Mouse (Mus musculus) left cerebral cortex, adult 11 months (tissue): ENCODE measurements around the gene Prps2.
"Not testable (repeated sequence)": the region's sequence is repeated elsewhere in the genome, so short reads cannot be mapped to it uniquely, and the experiment has no call there.

Source experiments
- DNase-seq: peaks from one replicate; pipeline ENCODE4 v3.0.0; 2022; ENCODE audit warnings: low spot score

Prps2 gene

DNA sequence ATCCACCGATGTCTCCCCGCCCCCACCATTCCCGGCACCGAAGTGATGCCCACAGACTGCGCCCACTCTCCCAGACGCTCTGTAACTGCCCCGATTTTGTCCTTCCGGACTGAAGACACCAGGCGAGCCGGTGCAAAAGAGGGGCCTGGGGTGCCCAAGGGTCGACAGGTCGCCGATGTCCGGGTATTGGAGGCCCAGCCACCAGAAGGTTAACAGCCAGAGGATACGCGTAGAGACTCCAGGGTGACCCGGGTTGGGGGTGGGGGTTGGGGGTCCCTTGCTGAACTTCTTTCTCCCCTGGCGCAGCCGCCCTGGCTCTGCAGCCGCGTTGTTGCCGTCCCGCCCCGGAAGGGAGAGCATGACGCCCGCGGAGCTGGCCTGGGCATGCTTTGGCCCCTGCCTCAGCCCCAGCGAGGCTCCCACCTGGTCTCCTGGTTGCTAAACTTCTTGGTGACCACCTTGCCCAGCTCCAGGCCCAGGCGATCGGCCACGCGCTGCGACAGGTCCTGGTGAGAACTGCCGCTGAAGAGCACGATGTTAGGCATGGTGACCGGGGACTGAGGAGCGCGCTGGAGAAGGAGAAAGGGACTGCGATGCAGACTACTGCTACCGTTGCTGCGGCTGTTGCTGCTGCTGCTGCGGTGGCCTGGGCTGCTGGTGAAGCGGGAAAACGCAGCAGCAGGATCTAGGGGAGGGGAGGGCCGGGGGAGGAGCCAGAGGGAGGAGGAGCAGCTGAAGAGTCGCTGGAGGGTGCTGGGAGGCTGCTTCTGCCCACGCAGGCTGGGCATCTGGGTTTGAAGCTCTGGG lies at the start of gene Prps2:
TSS of gene Prps2 (minus strand) at position 703 of the 807 bp plus-strand sequence.
- DNase-seq = peak; percentile 7

DNA sequence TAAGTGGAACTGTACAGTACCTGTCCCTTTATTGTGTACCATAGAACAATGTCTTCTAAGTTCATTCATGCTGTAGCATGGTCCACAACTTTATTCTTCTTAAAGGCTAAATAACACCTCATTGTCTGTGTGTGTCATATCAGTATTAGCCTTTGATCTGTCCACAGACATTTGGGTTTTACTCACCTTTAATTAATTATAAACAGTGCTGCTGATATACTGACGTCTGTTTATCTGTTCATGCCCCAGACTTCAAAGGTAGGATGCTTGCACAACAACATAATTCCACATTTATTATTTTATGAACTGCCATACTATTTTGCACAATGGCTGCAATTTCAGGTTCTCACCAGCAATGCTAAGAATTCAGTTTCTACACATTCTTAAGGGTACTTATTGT lies 35.1 kb upstream of the Prps2 start:
- DNase-seq = no peak

DNA sequence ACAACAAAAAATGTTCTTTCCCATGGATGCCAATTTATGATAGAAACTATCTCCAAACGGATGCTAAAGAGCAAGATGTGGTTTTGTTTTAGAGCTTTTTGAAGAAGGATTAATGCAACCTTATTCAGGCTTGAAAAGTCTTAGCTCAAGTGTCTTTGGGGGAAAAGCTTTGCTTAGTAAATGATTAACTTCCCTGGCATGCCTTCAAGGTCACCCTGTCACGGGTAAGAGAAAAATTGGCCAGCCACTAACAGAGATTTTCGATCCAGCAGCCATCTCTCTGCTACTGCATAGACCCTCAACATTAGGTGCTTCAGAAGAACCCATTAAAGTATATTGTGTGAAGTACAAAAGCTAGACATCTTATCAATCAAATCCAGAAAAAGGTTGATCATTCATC lies 12.4 kb upstream of the Prps2 start:
- DNase-seq = no peak

GRCm38 (mm10) chrX:167386647-167387046 lies 4.1 kb upstream of the Prps2 start:
- DNase-seq = no peak

DNA sequence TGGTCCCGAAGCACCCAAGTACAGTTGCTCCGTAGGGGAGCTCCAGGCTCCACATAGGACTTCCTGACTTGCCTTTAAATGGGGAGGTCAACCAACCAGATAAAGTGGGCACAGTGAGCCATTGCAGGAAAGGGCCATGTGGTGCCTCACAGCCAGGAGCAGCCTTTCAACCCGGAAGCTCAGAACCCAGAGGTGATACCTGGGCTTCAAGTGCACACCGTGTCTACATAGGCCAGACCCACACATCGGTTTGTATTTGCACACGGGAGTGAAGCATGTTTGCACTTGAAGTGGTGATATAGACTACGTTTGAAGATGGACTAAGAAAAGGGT lies 271 bp upstream of the Prps2 start:
- DNase-seq = no peak

DNA sequence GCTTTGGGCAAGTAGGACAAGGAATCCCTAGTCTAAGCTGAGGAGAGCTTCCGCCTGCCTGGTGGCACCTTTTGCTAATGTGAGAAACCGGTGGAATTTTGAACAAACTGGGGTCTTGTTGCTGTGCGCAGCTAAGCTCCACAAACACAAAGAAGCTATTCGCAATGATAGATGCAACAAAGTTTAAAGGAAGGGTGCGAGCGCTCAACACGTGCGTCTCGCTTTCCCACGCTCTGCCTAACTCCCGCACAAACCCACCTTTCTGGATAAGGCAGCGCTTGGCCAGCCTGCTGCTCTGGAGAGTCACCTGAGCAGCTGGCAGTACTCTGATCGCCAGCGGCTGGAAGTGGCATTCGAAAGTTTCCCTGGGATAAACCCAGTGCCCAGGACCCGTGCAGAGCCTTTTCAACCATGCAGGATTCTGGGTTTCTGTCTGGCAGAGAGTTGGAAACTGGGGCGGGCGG lies 934 bp downstream of the Prps2 start:
- DNase-seq = no peak

- DNase-seq = no peak
Measured at GRCm38 (mm10) chrX:167380073-167380472, 2.5 kb downstream of the Prps2 start.

GRCm38 (mm10) chrX:167361231-167361630 lies 21.3 kb downstream of the Prps2 start:
- DNase-seq = not testable (repeated sequence)

DNA sequence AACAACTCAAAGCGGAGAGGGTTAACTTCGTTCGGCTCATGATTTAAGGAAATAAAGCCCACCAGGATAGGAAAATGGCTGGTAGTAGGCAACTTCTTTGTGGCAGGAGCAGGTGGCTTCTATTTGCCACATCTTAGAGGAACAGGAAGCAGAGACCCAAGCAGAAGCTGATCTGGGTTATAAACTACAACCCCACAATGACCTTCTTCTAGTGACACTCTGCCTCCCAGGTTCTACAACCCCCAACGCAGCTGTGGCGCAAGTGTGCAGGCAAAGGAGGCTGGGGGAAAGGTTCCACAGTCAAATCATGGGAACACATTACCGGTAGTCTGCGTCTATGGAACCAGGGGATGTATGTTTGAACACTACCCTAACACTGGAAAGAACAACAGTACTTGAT lies 22.8 kb downstream of the Prps2 start:
- DNase-seq = no peak

- no peak for DNase-seq
Measured at GRCm38 (mm10) chrX:167357415-167357814, 25.1 kb downstream of the Prps2 start.

DNA sequence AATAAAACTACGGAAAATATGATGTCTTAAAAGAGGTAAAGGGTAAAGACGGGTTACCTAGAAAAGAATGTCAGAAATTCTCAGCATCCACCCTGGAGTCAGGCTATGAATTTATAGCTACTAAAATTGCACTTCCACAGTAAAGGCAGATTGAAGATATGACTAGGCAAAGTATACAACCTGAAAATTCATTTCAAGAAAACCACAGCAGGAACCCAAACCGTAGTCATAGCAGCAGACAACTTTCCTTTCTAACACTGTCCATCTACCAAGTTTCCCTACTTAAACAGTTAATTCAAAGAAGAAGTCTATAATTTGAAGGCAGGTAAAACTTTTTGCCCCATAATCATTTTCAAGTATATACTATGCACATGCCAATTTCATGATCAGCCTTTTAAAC lies 26.6 kb downstream of the Prps2 start:
- DNase-seq = no peak

DNA sequence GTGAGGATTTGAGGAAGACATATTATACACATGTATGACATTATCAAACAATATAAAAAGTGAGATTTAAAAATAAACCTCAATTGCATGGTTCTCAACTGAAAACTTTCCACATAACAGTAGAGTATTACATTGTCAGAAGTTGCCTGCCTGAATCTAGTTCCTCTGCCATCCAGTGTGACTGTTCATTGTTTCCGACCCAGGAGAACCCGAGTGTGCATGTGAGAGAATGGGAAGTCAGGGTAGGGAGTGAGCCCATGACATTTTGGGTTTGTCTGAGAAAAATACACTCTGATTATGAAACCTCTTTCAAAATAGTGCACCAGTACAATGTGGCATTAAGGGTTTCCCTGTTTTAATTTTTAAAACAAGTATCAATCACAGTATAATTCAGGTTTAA lies 28.9 kb downstream of the Prps2 start:
- no peak for DNase-seq

GRCm38 (mm10) chrX:167346440-167346839 lies 36.1 kb downstream of the Prps2 start:
- DNase-seq = no peak

DNA sequence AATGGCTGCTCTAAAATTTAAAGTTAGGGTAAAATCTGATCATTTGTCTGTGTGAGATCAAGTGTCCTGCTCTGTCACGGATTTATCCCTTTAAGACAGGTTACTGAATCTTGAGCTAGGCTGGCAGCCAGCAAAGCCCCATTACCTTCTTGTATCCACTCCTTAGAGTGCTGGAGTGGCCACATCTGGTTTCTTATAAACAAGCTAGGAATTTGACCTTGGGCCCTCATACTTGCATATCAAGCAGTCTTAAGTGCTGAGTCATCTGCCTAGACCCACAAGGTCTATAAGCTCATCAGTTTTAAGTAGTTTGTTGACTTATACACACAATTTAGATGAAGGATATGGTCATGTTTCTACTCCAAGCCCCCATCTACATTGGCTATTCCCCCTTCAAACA lies 38.2 kb downstream of the Prps2 start:
- no peak for DNase-seq

GRCm38 (mm10) chrX:167341811-167342210 lies 40.7 kb downstream of the Prps2 start:
- no peak for DNase-seq

DNA sequence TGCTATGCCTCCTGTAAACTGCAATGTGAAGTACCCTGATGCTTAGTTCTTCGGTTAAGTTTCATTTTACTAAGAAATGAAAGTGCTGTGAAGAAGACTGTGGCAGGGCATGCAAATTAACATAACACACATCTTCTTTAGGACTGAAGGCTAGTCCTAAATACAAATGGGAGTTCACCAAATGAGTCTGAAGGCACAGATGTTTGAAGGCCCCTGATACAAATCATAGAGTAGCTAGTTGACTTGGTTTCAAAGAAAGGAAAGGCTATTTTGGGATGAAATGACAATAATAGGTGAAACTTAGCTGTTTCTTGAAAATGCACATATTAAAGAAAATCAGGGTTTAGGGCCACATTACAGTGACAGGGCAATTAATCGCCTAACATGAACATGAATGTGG lies 42.4 kb downstream of the Prps2 start:
- no peak for DNase-seq

DNA sequence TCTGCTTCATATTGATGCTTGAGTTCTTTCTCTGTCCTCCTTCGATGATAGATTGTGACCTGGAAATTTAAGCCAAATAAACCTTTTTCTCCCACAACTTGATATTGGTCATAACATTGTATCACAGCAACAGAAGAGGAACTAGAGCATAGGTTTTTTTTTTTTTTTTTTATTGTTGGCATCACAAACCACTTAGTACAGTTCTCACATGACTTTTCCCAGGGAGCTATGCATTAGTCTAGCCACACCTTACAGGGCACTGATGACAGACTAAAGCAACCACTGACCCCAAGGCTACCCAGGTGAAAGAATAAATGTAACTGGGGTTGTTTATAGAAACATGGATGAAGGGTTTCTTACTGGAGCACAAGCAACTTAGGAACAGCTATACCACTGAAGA lies 44.6 kb downstream of the Prps2 start:
- DNase-seq = no peak

GRCm38 (mm10) chrX:167334571-167334970 lies 48.0 kb downstream of the Prps2 start:
- DNase-seq = no peak

DNA sequence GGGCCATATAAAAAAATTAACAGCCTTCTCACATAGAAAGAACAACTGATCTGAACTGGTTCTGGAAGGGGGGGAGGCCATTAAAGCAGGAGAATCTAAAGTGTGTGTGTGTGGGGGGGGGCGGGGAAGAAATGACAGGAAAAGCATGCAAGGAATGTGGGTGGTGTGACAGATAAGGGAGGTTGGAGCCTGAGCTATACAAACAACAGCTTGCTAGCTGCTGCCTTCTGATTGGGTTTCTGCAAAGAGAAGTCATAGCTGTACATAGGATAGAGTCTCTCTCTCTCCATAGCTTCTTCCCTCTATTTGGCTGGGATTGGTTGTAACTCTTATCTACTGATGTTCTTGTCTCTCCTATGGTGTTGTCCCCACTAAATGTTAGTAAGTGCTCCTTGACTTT lies 49.9 kb downstream of the Prps2 start:
- DNase-seq = no peak

DNA sequence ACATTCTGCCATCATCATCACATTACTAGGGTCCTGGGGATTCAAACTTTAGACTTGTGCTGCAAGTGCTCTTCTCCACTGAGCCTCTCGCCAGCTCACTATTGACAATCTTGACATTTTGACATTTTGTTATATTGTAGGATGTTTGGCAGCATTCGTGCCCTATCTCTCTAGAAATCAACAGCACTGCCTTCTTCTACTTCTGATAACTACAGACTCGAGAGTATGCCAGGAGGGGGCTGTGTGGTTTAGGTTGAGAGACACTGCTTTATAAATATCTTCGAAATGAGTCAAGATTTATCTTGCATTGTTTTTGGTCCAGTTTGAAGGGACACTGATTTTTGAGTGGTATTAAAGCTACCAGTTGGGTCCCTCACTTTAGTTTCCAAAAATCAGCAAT lies 51.6 kb downstream of the Prps2 start:
- DNase-seq = no peak

DNA sequence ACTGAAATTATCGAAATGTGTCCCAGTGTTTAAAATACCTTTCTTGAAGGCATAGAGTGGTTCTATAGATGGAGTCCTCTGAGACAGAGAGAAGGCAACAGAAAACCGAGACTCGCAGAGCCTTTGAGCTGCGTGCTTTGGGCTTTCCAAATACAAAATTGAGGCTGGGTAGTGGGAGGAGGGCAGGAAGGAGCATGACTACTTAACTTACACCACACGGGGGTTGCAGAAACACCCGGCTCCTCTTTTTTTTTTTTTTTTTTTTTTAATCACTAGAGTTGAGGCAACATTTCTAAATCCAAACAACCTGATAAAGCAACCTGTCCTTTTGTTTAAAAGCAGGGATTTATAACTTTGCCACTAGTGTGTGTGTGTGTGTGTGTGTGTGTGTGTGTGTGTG lies 52.1 kb downstream of the Prps2 start, which contains the start of gene Tlr7:
TSS of gene Tlr7 (minus strand) at position 160 of the 400 bp plus-strand sequence.
- DNase-seq = no peak

DNA sequence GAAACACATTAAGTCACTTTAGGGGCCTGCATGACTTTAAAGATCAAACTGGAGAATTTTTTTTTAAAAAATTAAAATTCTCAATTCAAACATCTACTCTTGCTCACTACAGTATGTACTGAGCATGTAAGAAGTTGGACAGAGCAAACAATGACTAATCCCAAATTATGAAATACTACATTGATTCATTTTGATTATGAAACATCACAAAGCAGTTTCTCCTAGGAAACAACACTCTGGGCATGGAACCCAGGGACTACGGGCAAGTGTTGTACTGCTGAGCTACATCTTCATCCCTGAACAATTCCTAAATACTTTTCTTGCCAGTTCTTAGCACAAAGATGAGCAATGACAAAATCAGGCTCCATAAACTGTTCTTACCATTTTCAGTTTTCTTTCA lies 52.9 kb downstream of the Prps2 start:
- no peak for DNase-seq

- DNase-seq = no peak
Measured at GRCm38 (mm10) chrX:167329098-167329497, 53.5 kb downstream of the Prps2 start.

GRCm38 (mm10) chrX:167328519-167328918 lies 54.0 kb downstream of the Prps2 start:
- no peak for DNase-seq
